ENCODE assay signal across 13 mouse cellular contexts in genomic region chr2:79399234-79400000, GRCm38 (mm10). TPM values are rescaled to one million over a fixed set of nuclear protein-coding genes. Genes with fewer than 3 reads are reported as not detected.
A peak's percentile ranks its signal among the peaks of the same experiment; 100 is the strongest.
DNase-seq lines count a peak whose midpoint lies in the region; ATAC-seq and TF ChIP-seq lines count a peak whose summit lies in the region.
"Had no signal": no experiment of that assay in that cellular context is flagged by ENCODE, and none has a peak within 500 bp of the region (broad histone marks: within the 10 kb centered on the region; RNA-seq: fewer than 3 reads in every experiment).

No protein-coding gene starts in this region.

- no peaks in the 10 kb centered on the region for H3K27me3 ChIP-seq in hindbrain, embryonic 14.5 days (ENCODE audit: control insufficient read depth, insufficient read depth, low read length)
- H3K27me3 ChIP-seq: heart, embryonic 13.5 days; liver, embryonic 15.5 days had no signal

- peaks cover 8% of the 10 kb centered on the region; the same call in 1 of the 2 replicates for H3K4me1 ChIP-seq in hindbrain, embryonic 14.5 days (replicated peaks; ENCODE audit: control insufficient read depth, insufficient read depth, low read length)
- H3K4me1 ChIP-seq: heart, embryonic 13.5 days; liver, embryonic 15.5 days had no signal

- no peaks in the 10 kb centered on the region for H3K36me3 ChIP-seq in hindbrain, embryonic 14.5 days (replicated peaks; ENCODE audit: control insufficient read depth, insufficient read depth)
- H3K36me3 ChIP-seq: heart, embryonic 13.5 days; liver, embryonic 15.5 days had no signal

- intact Hi-C loops in left cerebral cortex, postnatal 14 days (cut with DNase I), result no loop called here

- TF ChIP-seq POLR2A in brain, embryonic 14.5 days (IDR thresholded peaks at IDR 0.05; ENCODE audit: borderline replicate concordance, extremely low read depth, insufficient read depth, insufficient read length, poor library complexity, severe bottlenecking), result no peak

- WGBS in hindbrain, embryonic 14.5 days, result 37% methylated on average over 8 of the region's 8 CpGs

- peak; percentile 31; the same call in 1 of the 2 replicates for ATAC-seq in hindbrain, embryonic 14.5 days (ENCODE audit: low FRiP score)
- ATAC-seq in erythroblast, adult 5-6 weeks (replicated peaks; ENCODE audit: low FRiP score, poor library complexity, severe bottlenecking), result no peak

- DNase-seq in brain, embryonic 14.5 days (ENCODE audit: low read depth), result peak; percentile 86
- peak; percentile 45 for DNase-seq in cerebellum, adult 8-10 months
- no peak for DNase-seq in hindbrain, embryonic 14.5 days (ENCODE audit: low spot score)
- DNase-seq in retina, adult 2 months (ENCODE audit: low read depth, low spot score), result peak; percentile 82
- no peak for DNase-seq in spleen, postnatal 10 days (ENCODE audit: low spot score in 2 of 2)
- DNase-seq in left cerebral cortex, postnatal 14 days (ENCODE audit: low spot score in 2 of 2), result no peak
- DNase-seq: adrenal gland, postnatal 25 days; kidney, postnatal 4 days; spleen, adult 18-20 months; thymus, postnatal 4 days had no signal

- H3K9me3 ChIP-seq in hindbrain, embryonic 14.5 days (ENCODE audit: control insufficient read depth, low read length), result no peaks in the 10 kb centered on the region
- H3K9me3 ChIP-seq: heart, embryonic 13.5 days; liver, embryonic 15.5 days had no signal

- 0 out of 2 replicates have a peak overlapping the region, but pooled peaks have one; percentile 4 for H3K4me2 ChIP-seq in hindbrain, embryonic 14.5 days (replicated peaks)
- H3K4me2 ChIP-seq: heart, embryonic 13.5 days; liver, embryonic 15.5 days had no signal

- no peak overlapping the region for H3K27ac ChIP-seq in hindbrain, embryonic 14.5 days
- H3K27ac ChIP-seq: heart, embryonic 13.5 days; liver, embryonic 15.5 days had no signal

- H3K9ac ChIP-seq in hindbrain, embryonic 14.5 days, result no peak overlapping the region
- H3K9ac ChIP-seq: heart, embryonic 13.5 days; liver, embryonic 15.5 days had no signal

- TF ChIP-seq CTCF in brain, embryonic 14.5 days (IDR thresholded peaks at IDR 0.05; ENCODE audit: borderline replicate concordance, extremely low read depth, insufficient read depth, insufficient read length), result no peak

- no peak overlapping the region for H3K4me3 ChIP-seq in hindbrain, embryonic 14.5 days (replicated peaks; ENCODE audit: low read length)
- H3K4me3 ChIP-seq: heart, embryonic 13.5 days; liver, embryonic 15.5 days had no signal

RNA-seq across cellular contexts. Expression of gene Neurod1, which starts 57.1 kb away (rescaled TPM):
- polyA plus RNA-seq in brain, embryonic 14.5 days (2012; rRNA removed), result 33.3 and 42.1 TPM in 2 replicates
- 35.4 and 38.0 TPM in 2 replicates for polyA plus RNA-seq in hindbrain, embryonic 14.5 days (2014; fragmentation: Nextera tagmentation; extraction: Ambion mirVana)
- total RNA-seq in left cerebral cortex, postnatal 14 days (2021), result 10 to 100 TPM; 22.4 to 23.4 TPM
- not detected in 2 replicates for total RNA-seq in erythroblast, adult 5-6 weeks (2015; ENCODE audit: low replicate concordance)
- not detected in 2 replicates for total RNA-seq in erythroblast, adult 5-6 weeks (2017; ENCODE audit: low replicate concordance)
- total RNA-seq: adrenal gland, postnatal 25 days had no signal
- polyA plus RNA-seq: heart, embryonic 13.5 days; liver, embryonic 15.5 days had no signal

RNA-seq across cellular contexts. Expression of gene Cerkl, which starts 57.2 kb away (rescaled TPM):
- 0.46 and 0.96 TPM in 2 replicates for polyA plus RNA-seq in brain, embryonic 14.5 days (2012; rRNA removed)
- 1.2 and 1.7 TPM in 2 replicates for polyA plus RNA-seq in hindbrain, embryonic 14.5 days (2014; fragmentation: Nextera tagmentation; extraction: Ambion mirVana)
- 1 to 10 TPM; 2.0 to 3.7 TPM for total RNA-seq in left cerebral cortex, postnatal 14 days (2021)
- 10.0 TPM in 1 of 2 replicates, not detected in the other for total RNA-seq in erythroblast, adult 5-6 weeks (2015; ENCODE audit: low replicate concordance)
- 19.4 TPM in 2 replicates for total RNA-seq in erythroblast, adult 5-6 weeks (2017; ENCODE audit: low replicate concordance)

Comparison
In these comparisons a context has a peak if more than half of its experiments do, and no peak if none do; other contexts are left out.
1. DNase-seq: peak in brain, embryonic 14.5 days (single experiment), cerebellum, adult 8-10 months (single experiment) and retina, adult 2 months (single experiment); none in hindbrain, embryonic 14.5 days (single experiment), spleen, postnatal 10 days (0 of 2) and left cerebral cortex, postnatal 14 days (0 of 2).
2. RNA of gene Neurod1, which starts 57.1 kb away (total RNA-seq): 22.4 to 23.4 TPM in left cerebral cortex, postnatal 14 days; not detected in erythroblast, adult 5-6 weeks; every median in the first group is over 10 times any median in the second.